Mouse (Mus musculus): Measurements from ENCODE around the gene Soga1. TPM values are rescaled to one million over a fixed set of nuclear protein-coding genes. Genes with fewer than 3 reads are reported as not detected.

Gene Soga1
- polyA plus RNA-seq, 1 experiment from 2014 or later: 8.1 TPM

- WGBS (ENCODE audit: missing documents): under 1% methylated on average over 65 of the region's 66 CpGs
- Histone ChIP-seq H3K36me3 (ENCODE audit: inconsistent target) (no peaks in the 10 kb centered on the region), H3K79me2 (ENCODE audit: inconsistent target) (peaks cover 7% of the 10 kb centered on the region; the same call in 1 of the 2 replicates), H3K4me3 (ENCODE audit: inconsistent target) (peak within 1 kb of the TSS; percentile 57), H3K27ac (no peak within 1 kb of the TSS)
Measured at GRCm38 (mm10) chr2:156991470-156992319, 87.4 kb downstream of the Soga1 start, which contains the start of gene Ndrg3. Gene Ndrg3, minus strand, starts transcription at chr2:156992056.

DNA sequence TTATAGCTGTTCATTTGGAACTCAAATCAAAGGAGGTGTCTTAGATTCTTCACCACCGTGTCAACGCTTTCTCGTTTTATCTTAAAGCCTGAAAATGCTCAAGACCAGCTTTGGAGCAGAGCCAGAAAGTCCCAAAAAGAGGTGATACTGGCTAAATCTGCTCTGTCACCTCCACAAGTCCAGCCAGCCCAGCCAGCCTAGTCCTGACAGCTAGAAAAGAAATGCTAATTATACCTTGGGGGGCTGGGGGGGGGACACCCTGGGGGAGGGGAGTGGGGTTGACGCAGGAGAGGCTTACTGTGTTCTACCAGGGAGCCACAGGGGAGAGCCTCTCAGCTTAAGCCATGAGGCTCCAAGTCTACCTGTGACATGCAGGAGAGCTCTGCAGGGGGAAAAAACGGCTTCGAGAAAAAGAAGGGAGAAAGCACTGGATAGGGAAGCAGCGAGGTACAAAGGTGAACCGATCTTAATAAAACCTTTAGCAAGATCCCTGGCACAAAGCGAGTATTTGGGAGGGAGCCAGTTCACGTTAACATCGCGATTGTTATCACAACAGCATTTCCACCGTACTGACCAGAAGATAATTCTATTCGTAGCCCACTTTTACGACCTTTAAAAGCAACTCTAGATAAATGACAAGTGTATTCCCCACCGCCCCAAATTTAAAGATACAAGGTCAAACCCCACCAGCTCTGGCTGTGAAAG, 88.2 kb downstream of the Soga1 start:
- no peaks in the 10 kb centered on the region for H3K36me3 ChIP-seq (ENCODE audit: inconsistent target)
- 26% methylated on average over 15 of the region's 16 CpGs for WGBS (ENCODE audit: missing documents)
- H3K4me3 ChIP-seq (ENCODE audit: inconsistent target): peak overlapping the region; percentile 57
- H3K79me2 ChIP-seq (ENCODE audit: inconsistent target): peaks cover 7% of the 10 kb centered on the region; the same call in 1 of the 2 replicates
- H3K27ac ChIP-seq: no peak overlapping the region

DNA sequence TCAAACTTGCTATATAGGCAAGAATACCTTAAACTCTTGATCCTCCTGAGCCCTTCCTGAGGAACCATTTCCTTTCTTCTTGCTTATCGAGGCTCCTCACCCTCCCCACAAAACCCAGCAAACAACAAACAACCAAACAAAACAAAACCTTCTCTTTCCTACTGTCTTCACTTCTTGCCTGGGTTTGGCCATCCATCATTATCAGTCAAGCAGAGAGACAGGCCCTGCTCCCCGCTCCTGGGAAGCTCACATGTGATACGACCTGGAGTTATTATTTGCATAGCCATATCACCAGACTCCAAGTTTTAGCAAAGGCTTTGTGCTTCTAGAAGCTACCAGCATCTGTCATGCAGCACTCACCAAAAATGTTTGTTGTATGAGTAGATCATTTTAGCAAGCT, 91.7 kb downstream of the Soga1 start:
- H3K36me3 ChIP-seq (ENCODE audit: inconsistent target): no peaks in the 10 kb centered on the region
- WGBS (ENCODE audit: missing documents): 92% methylated on average over 3 of the region's 3 CpGs
- no peak overlapping the region for H3K4me3 ChIP-seq (ENCODE audit: inconsistent target)
- H3K27ac ChIP-seq: no peak overlapping the region
- peaks cover 7% of the 10 kb centered on the region; the same call in 1 of the 2 replicates for H3K79me2 ChIP-seq (ENCODE audit: inconsistent target)

- 92% methylated on average over 2 of the region's 2 CpGs for WGBS (ENCODE audit: missing documents)
- no peaks in the 10 kb centered on the region for H3K79me2 ChIP-seq (ENCODE audit: inconsistent target)
- H3K36me3 ChIP-seq (ENCODE audit: inconsistent target): no peaks in the 10 kb centered on the region
- H3K27ac ChIP-seq: no peak overlapping the region
- H3K4me3 ChIP-seq (ENCODE audit: inconsistent target): no peak overlapping the region
Measured at GRCm38 (mm10) chr2:156982864-156983263, 96.2 kb downstream of the Soga1 start.

DNA sequence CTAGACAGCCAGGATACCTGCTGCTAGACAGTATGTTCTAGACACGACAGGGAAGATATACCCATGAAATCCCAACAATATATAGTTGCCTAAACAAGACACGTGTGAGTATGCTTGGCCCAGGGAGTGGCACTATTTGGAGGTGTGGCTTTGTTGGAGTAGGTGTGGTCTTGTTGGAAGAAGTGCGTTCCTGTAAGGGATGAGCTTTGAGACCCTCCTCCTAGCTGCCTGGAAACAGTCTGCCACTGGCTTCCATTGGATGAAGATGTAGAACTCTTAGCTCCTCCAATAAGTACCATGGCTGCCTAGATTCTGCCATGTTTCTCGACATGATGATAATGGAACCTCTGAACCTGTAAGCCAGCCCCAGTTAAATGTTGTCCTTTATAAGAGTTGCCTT, 97.8 kb downstream of the Soga1 start:
- 90% methylated on average over 4 of the region's 4 CpGs for WGBS (ENCODE audit: missing documents)
- Histone ChIP-seq H3K4me3 (ENCODE audit: inconsistent target) (no peak overlapping the region), H3K79me2 (ENCODE audit: inconsistent target) (no peaks in the 10 kb centered on the region), H3K27ac (no peak overlapping the region), H3K36me3 (ENCODE audit: inconsistent target) (no peaks in the 10 kb centered on the region)

DNA sequence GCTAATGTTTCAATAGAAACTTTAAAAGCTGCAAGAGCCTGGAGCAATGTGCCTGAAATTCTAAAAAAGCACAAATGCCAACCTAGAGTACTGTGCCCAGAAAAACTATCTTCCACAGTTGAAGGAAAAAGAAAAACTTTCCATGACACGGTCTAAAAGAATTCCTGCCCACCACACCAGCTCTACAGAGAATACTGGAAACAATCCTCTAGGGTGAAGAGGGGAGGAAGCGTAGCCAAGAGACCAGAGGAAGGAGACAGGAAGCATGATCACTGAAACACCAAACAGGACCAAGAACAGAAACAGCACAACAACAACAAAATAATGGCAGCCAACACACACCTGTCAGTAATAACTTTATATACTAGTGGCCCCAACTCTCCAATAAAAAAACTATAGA, 99.0 kb downstream of the Soga1 start:
- no peak overlapping the region for H3K27ac ChIP-seq
- 100% methylated on average over 2 of the region's 2 CpGs for WGBS (ENCODE audit: missing documents)
- H3K36me3 ChIP-seq (ENCODE audit: inconsistent target): no peaks in the 10 kb centered on the region
- no peak overlapping the region for H3K4me3 ChIP-seq (ENCODE audit: inconsistent target)
- H3K79me2 ChIP-seq (ENCODE audit: inconsistent target): no peaks in the 10 kb centered on the region

DNA sequence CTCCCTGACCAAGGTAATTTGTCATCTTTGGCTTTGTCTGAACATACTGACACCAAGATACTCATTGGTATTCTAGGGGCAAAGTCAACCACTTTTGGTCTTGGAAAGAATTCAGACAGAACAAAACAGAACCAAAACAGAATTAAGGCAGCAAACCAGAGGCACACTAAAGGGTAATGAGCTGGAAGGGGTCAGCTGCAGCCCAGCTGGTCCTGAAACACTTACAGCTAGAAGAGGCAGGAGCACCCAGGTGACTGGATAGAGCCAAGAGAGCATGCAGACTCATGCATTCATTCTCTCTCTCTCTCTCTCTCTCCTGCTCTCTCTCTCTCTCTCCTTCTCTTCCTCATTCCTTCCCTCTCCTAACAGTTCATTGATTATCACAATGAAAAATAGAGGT, 102.3 kb downstream of the Soga1 start:
- H3K4me3 ChIP-seq (ENCODE audit: inconsistent target): no peak overlapping the region
- no peaks in the 10 kb centered on the region for H3K79me2 ChIP-seq (ENCODE audit: inconsistent target)
- H3K36me3 ChIP-seq (ENCODE audit: inconsistent target): no peaks in the 10 kb centered on the region
- no peak overlapping the region for H3K27ac ChIP-seq

DNA sequence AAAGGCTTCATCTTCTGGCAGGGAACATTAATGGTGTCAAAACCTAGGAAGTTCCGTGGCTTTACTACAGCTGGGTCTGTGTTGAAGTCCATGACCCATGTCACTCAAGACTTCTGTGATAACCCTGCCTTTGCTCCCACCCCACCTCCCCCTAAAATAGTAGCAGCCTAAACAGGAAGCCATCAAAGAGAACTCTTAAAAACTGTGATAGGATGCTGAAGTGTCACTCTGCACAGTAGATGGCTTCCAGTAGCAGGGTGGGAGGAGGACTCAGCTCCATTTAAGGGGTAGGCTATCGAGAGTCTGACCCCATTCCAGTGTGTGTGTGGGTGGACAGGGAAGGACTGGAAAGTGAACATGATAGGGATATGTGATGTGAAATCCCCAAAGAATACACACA, 104.1 kb downstream of the Soga1 start:
- no peaks in the 10 kb centered on the region for H3K79me2 ChIP-seq (ENCODE audit: inconsistent target)
- H3K4me3 ChIP-seq (ENCODE audit: inconsistent target): no peak overlapping the region
- H3K27ac ChIP-seq: no peak overlapping the region
- 38% methylated on average over 1 of the region's 2 CpGs for WGBS (ENCODE audit: missing documents)
- no peaks in the 10 kb centered on the region for H3K36me3 ChIP-seq (ENCODE audit: inconsistent target)

- Histone ChIP-seq H3K36me3 (ENCODE audit: inconsistent target) (no peaks in the 10 kb centered on the region), H3K4me3 (ENCODE audit: inconsistent target) (no peak overlapping the region)
- WGBS (ENCODE audit: missing documents): 90% methylated on average over 5 of the region's 5 CpGs
Measured at GRCm38 (mm10) chr2:156973316-156974100, 105.5 kb downstream of the Soga1 start.

GRCm38 (mm10) chr2:156970253-156970652, 108.8 kb downstream of the Soga1 start:
- Histone ChIP-seq H3K36me3 (ENCODE audit: inconsistent target) (no peaks in the 10 kb centered on the region), H3K27ac (no peak overlapping the region), H3K79me2 (ENCODE audit: inconsistent target) (no peaks in the 10 kb centered on the region), H3K4me3 (ENCODE audit: inconsistent target) (no peak overlapping the region)
- WGBS (ENCODE audit: missing documents): 87% methylated on average over 7 of the region's 7 CpGs

More at GRCm38 (mm10) chr2:156973316-156974100, 105.5 kb downstream of the Soga1 start:
- no peak overlapping the region for H3K27ac ChIP-seq
- no peaks in the 10 kb centered on the region for H3K79me2 ChIP-seq (ENCODE audit: inconsistent target)

- H3K36me3 ChIP-seq (ENCODE audit: inconsistent target): no peaks in the 10 kb centered on the region
- no peak overlapping the region for H3K4me3 ChIP-seq (ENCODE audit: inconsistent target)
- H3K79me2 ChIP-seq (ENCODE audit: inconsistent target): no peaks in the 10 kb centered on the region
- no peak overlapping the region for H3K27ac ChIP-seq
- WGBS (ENCODE audit: missing documents): 100% methylated on average over 4 of the region's 4 CpGs
Measured at GRCm38 (mm10) chr2:156968501-156968900, 110.6 kb downstream of the Soga1 start.

GRCm38 (mm10) chr2:156967388-156967787, 111.7 kb downstream of the Soga1 start:
- WGBS (ENCODE audit: missing documents): 91% methylated on average over 6 of the region's 6 CpGs
- Histone ChIP-seq H3K4me3 (ENCODE audit: inconsistent target) (no peak overlapping the region), H3K27ac (no peak overlapping the region), H3K79me2 (ENCODE audit: inconsistent target) (no peaks in the 10 kb centered on the region), H3K36me3 (ENCODE audit: inconsistent target) (no peaks in the 10 kb centered on the region)

Measured in macrophage (primary cell).